Mouse (Mus musculus): ENCODE measurements around the gene Umodl1. TPM values are rescaled to one million over a fixed set of nuclear protein-coding genes. Genes with fewer than 3 reads are reported as not detected.

The Umodl1 gene
- total and polyA plus RNA-seq, 3 experiments, result 1.0 to 4.5 (median 1.6) TPM

DNA sequence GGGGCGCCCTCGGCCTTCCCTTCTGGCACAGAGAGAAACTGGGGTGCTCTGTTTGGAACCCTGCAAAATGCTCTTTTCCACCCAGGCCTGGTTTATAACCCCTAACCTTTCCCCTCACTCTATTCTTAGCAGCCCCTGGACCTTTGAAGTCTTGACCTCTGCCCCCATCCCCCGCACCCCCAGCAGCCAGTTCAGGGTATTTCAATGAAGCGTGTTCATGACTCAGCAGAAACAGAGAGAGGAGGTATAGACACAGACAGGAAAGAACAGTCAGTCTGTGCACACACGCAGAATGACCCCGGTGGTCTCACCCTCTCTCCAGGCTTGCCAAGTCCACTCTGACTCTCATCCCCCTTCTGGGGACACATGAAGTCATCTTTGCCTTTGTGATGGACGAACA is 23.6 kb upstream of the Umodl1 start:
- DNase-seq (ENCODE audit: extremely low read depth), result no peak
- Histone ChIP-seq H3K9me3 (replicated peaks; ENCODE audit: low read length) (no peaks in the 10 kb centered on the region), H3K9ac (ENCODE audit: insufficient read depth, low read depth) (no peak overlapping the region), H3K27ac (ENCODE audit: insufficient read depth, low read depth) (no peak overlapping the region), H3K79me2 (replicated peaks; ENCODE audit: control insufficient read depth, extremely low read depth, insufficient read depth, poor library complexity, severe bottlenecking) (no peaks in the 10 kb centered on the region), H3K4me1 (ENCODE audit: control insufficient read depth in 1 of 2, insufficient read depth in 2 of 2) (peaks cover 3 to 5% of the 10 kb centered on the region in 2 experiments; a peak in 3 of 4 replicates), H3K36me3 (replicated peaks in 1 of 2; ENCODE audit: control insufficient read depth in 1 of 2, insufficient read depth in 1 of 2, low read length in 1 of 2) (no peaks in the 10 kb centered on the region), H3K4me3 (replicated peaks in 1 of 3; ENCODE audit: low read depth in 2 of 3, low read length in 2 of 3, poor library complexity in 1 of 3) (no peak overlapping the region), H3K4me2 (ENCODE audit: insufficient read depth, low read depth, poor library complexity, severe bottlenecking) (no peak overlapping the region), H3K27me3 (replicated peaks) (peaks cover 28% of the 10 kb centered on the region)
- in situ Hi-C loops (cut with MboI; ENCODE audit: low pct_ligation_motif_present, low pct_unique_long_range_greater_than_20kb, low sequenced_read_pairs) (no loop called here), dilution Hi-C loops (cut with MboI; ENCODE audit: extremely low pct_ligation_motif_present, extremely low pct_unique_long_range_greater_than_20kb, low sequenced_read_pairs) (no loop called here)
- TF ChIP-seq SIN3A (IDR thresholded peaks at IDR 0.05; ENCODE audit: low read length) (no peak), ZNF384 (IDR thresholded peaks at IDR 0.05; ENCODE audit: low read depth, low read length) (no peak), ETS1 (conservative IDR thresholded peaks at IDR 0.05; ENCODE audit: low read depth, low read length) (no peak), TBP (conservative IDR thresholded peaks at IDR 0.05; ENCODE audit: low read depth, low read length) (no peak), CTCF (conservative IDR thresholded peaks at IDR 0.05 in 1 of 2, IDR thresholded peaks at IDR 0.05 in 1 of 2; ENCODE audit: low read depth in 2 of 2, low read length in 2 of 2) (no peak), MYC (IDR thresholded peaks at IDR 0.05; ENCODE audit: low read depth, low read length) (no peak), ZKSCAN1 (IDR thresholded peaks at IDR 0.05; ENCODE audit: borderline replicate concordance, low read depth, low read length) (no peak), USF2 (conservative IDR thresholded peaks at IDR 0.05; ENCODE audit: low read depth, low read length) (no peak), IRF4 (IDR thresholded peaks at IDR 0.05; ENCODE audit: low read depth, low read length) (no peak), MAZ (IDR thresholded peaks at IDR 0.05; ENCODE audit: low read depth, low read length) (no peak), SMC3 (IDR thresholded peaks at IDR 0.05; ENCODE audit: low read depth, low read length) (no peak), EP300 (IDR thresholded peaks at IDR 0.05; ENCODE audit: low read length) (no peak), TCF12 (IDR thresholded peaks at IDR 0.05; ENCODE audit: low read depth, low read length) (no peak), CHD2 (IDR thresholded peaks at IDR 0.05; ENCODE audit: low read length) (no peak), ZMIZ1 (IDR thresholded peaks at IDR 0.05; ENCODE audit: low read depth, low read length) (no peak), NELFE (IDR thresholded peaks at IDR 0.05; ENCODE audit: low read depth, low read length) (no peak), KAT2A (IDR thresholded peaks at IDR 0.05; ENCODE audit: insufficient replicate concordance, low read length) (no peak)

DNA sequence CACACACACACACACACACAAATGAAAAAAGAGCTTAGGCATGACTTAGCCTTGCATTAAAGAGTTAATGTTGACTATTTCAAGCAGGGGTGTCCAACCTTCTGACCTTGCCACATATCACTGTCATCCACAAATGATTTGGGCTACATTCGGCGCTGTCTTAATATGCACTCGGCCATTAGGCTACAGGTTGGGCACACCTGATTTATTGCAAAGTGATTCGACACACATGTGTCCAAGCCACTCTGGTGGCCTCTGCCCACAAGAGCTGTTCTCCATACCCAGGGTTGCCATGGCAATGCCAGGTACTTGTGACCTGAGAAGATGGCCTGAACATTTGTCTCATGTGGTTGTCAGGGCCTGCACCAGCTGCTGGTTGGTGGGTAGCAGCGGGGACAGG is 21.6 kb upstream of the Umodl1 start:
- H3K4me3 ChIP-seq (replicated peaks in 1 of 3; ENCODE audit: low read depth in 2 of 3, low read length in 2 of 3, poor library complexity in 1 of 3), result no peak overlapping the region
- H3K27ac ChIP-seq (ENCODE audit: insufficient read depth, low read depth), result no peak overlapping the region
- H3K9me3 ChIP-seq (replicated peaks; ENCODE audit: low read length), result no peaks in the 10 kb centered on the region
- H3K27me3 ChIP-seq (replicated peaks), result peaks cover 43% of the 10 kb centered on the region
- in situ Hi-C loops (cut with MboI; ENCODE audit: low pct_ligation_motif_present, low pct_unique_long_range_greater_than_20kb, low sequenced_read_pairs) (no loop called here), dilution Hi-C loops (cut with MboI; ENCODE audit: extremely low pct_ligation_motif_present, extremely low pct_unique_long_range_greater_than_20kb, low sequenced_read_pairs) (no loop called here)
- no peak for DNase-seq (ENCODE audit: extremely low read depth)
- no peak overlapping the region for H3K9ac ChIP-seq (ENCODE audit: insufficient read depth, low read depth)
- no peaks in the 10 kb centered on the region for H3K36me3 ChIP-seq (replicated peaks in 1 of 2; ENCODE audit: control insufficient read depth in 1 of 2, insufficient read depth in 1 of 2, low read length in 1 of 2)
- H3K79me2 ChIP-seq (replicated peaks; ENCODE audit: control insufficient read depth, extremely low read depth, insufficient read depth, poor library complexity, severe bottlenecking), result no peaks in the 10 kb centered on the region
- no peak overlapping the region for H3K4me2 ChIP-seq (ENCODE audit: insufficient read depth, low read depth, poor library complexity, severe bottlenecking)
- no peak for TF ChIP-seq TBP (conservative IDR thresholded peaks at IDR 0.05; ENCODE audit: low read depth, low read length)
- TF ChIP-seq MAZ (IDR thresholded peaks at IDR 0.05; ENCODE audit: low read depth, low read length), result no peak
- TF ChIP-seq TCF12 (IDR thresholded peaks at IDR 0.05; ENCODE audit: low read depth, low read length), result no peak
- TF ChIP-seq GABPA (IDR thresholded peaks at IDR 0.05; ENCODE audit: insufficient replicate concordance, low read depth, low read length), result no peak
- TF ChIP-seq KAT2A (IDR thresholded peaks at IDR 0.05; ENCODE audit: insufficient replicate concordance, low read length), result no peak
- no peak for TF ChIP-seq POLR2AphosphoS2 (IDR thresholded peaks at IDR 0.05; ENCODE audit: low read depth, low read length)
- peaks cover 3 to 5% of the 10 kb centered on the region in 2 experiments; a peak in 3 of 4 replicates for H3K4me1 ChIP-seq (ENCODE audit: control insufficient read depth in 1 of 2, insufficient read depth in 2 of 2)

Data from CH12.LX (cell line).